Mouse (Mus musculus): ENCODE data around the gene Klhl26. TPM values are rescaled to one million over a fixed set of nuclear protein-coding genes. Genes with fewer than 3 reads are reported as not detected.

Gene Klhl26
- total RNA-seq, 2 experiments from 2014 or later: 6.7 to 8.5 TPM

- Histone ChIP-seq H3K27ac (peak overlapping the region; percentile 60), H3K4me3 (peak overlapping the region; percentile 24)
- TF ChIP-seq CTCF (IDR thresholded peaks at IDR 0.05): peak; percentile 31; the same call in 1 of the 2 replicates
- intact Hi-C loops (cut with DNase I): no loop called here
- peak; percentile 83 for DNase-seq
Observed at GRCm38 (mm10) chr8:70447639-70448420, 28.9 kb downstream of the Klhl26 start.

GRCm38 (mm10) chr8:70445988-70446387 is 30.8 kb downstream of the Klhl26 start:
- DNase-seq: no peak
- no peak for TF ChIP-seq CTCF (IDR thresholded peaks at IDR 0.05)
- Histone ChIP-seq H3K27ac (no peak overlapping the region), H3K4me3 (no peak overlapping the region)
- intact Hi-C loops (cut with DNase I): no loop called here

- intact Hi-C loops (cut with DNase I): no loop called here
- Histone ChIP-seq H3K27ac (no peak overlapping the region), H3K4me3 (no peak overlapping the region)
- no peak for DNase-seq
- TF ChIP-seq CTCF (IDR thresholded peaks at IDR 0.05): no peak
Observed at GRCm38 (mm10) chr8:70443326-70443725, 33.4 kb downstream of the Klhl26 start.

- Histone ChIP-seq H3K27ac (no peak overlapping the region), H3K4me3 (no peak overlapping the region)
- no peak for DNase-seq
- intact Hi-C loops (cut with DNase I): no loop called here
- TF ChIP-seq CTCF (IDR thresholded peaks at IDR 0.05): no peak
Observed at GRCm38 (mm10) chr8:70441565-70441964, 35.2 kb downstream of the Klhl26 start.

GRCm38 (mm10) chr8:70440246-70440645 is 36.5 kb downstream of the Klhl26 start:
- intact Hi-C loops (cut with DNase I): no loop called here
- no peak overlapping the region; the same call in 1 of the 2 replicates for H3K27ac ChIP-seq
- peak overlapping the region; percentile 92 for H3K4me3 ChIP-seq
- TF ChIP-seq CTCF (IDR thresholded peaks at IDR 0.05): no peak
- DNase-seq: no peak

GRCm38 (mm10) chr8:70439848-70440179 is 37.0 kb downstream of the Klhl26 start:
- no peak for DNase-seq
- intact Hi-C loops (cut with DNase I): loop anchor here (5.0 kb wide), 1 partner anchor 43 kb away; no protein-coding TSS in a partner anchor
- peak overlapping the region; percentile 92 for H3K4me3 ChIP-seq
- peak overlapping the region; percentile 90 for H3K27ac ChIP-seq
- TF ChIP-seq CTCF (IDR thresholded peaks at IDR 0.05): no peak

GRCm38 (mm10) chr8:70439055-70439847 is 37.5 kb downstream of the Klhl26 start, which contains the start of gene Crtc1:
Crtc1 (minus strand) TSS chr8:70439579.
- peak; percentile 99 for DNase-seq
- TF ChIP-seq CTCF (IDR thresholded peaks at IDR 0.05): no peak
- Histone ChIP-seq H3K27ac (peak within 1 kb of the TSS; percentile 90), H3K4me3 (peak within 1 kb of the TSS; percentile 92)
- intact Hi-C loops (cut with DNase I): loop anchor here (5.0 kb wide), 1 partner anchor 42 kb away; no protein-coding TSS in a partner anchor

GRCm38 (mm10) chr8:70438423-70438822 is 38.3 kb downstream of the Klhl26 start:
- TF ChIP-seq CTCF (IDR thresholded peaks at IDR 0.05): no peak
- no peak for DNase-seq
- intact Hi-C loops (cut with DNase I): loop anchor here (5.0 kb wide), 1 partner anchor 41 kb away; no protein-coding TSS in a partner anchor
- Histone ChIP-seq H3K27ac (no peak overlapping the region; the same call in 1 of the 2 replicates), H3K4me3 (peak overlapping the region; percentile 92)

- no peak for TF ChIP-seq CTCF (IDR thresholded peaks at IDR 0.05)
- intact Hi-C loops (cut with DNase I): loop anchor here (5.0 kb wide), 1 partner anchor 38 kb away; no protein-coding TSS in a partner anchor
- H3K27ac ChIP-seq: no peak overlapping the region
- no peak overlapping the region for H3K4me3 ChIP-seq
- DNase-seq: no peak
Observed at GRCm38 (mm10) chr8:70435156-70435555, 41.6 kb downstream of the Klhl26 start.

GRCm38 (mm10) chr8:70432991-70433536 is 43.7 kb downstream of the Klhl26 start:
- DNase-seq: no peak
- no peak overlapping the region for H3K4me3 ChIP-seq
- no peak overlapping the region for H3K27ac ChIP-seq
- TF ChIP-seq CTCF (IDR thresholded peaks at IDR 0.05): no peak
- intact Hi-C loops (cut with DNase I): no loop called here

- Histone ChIP-seq H3K27ac (no peak overlapping the region), H3K4me3 (no peak overlapping the region)
- TF ChIP-seq CTCF (IDR thresholded peaks at IDR 0.05): no peak
- intact Hi-C loops (cut with DNase I): no loop called here
- no peak for DNase-seq
Observed at GRCm38 (mm10) chr8:70431213-70431612, 45.6 kb downstream of the Klhl26 start.

GRCm38 (mm10) chr8:70426300-70426907 is 50.4 kb downstream of the Klhl26 start:
- H3K27ac ChIP-seq: no peak overlapping the region
- intact Hi-C loops (cut with DNase I): no loop called here
- no peak overlapping the region for H3K4me3 ChIP-seq
- no peak for TF ChIP-seq CTCF (IDR thresholded peaks at IDR 0.05)
- DNase-seq: no peak
